ENCODE assay signal across 9 mouse cellular contexts in genomic region chr19:16779281-16779680, GRCm38 (mm10). TPM values are rescaled to one million over a fixed set of nuclear protein-coding genes. Genes with fewer than 3 reads are reported as not detected.
DNase-seq lines count a peak whose midpoint lies in the region; ATAC-seq and TF ChIP-seq lines count a peak whose summit lies in the region.
"Had no signal": no experiment of that assay in that cellular context is flagged by ENCODE, and none has a peak within 500 bp of the region (broad histone marks: within the 10 kb centered on the region; RNA-seq: fewer than 3 reads in every experiment).

No protein-coding gene starts in this region.

- H3K36me3 ChIP-seq in hindbrain, postnatal 0 days (ENCODE audit: insufficient read depth, low read length) = no peaks in the 10 kb centered on the region
- H3K36me3 ChIP-seq in hindbrain, embryonic 13.5 days = no peaks in the 10 kb centered on the region
- H3K36me3 ChIP-seq: midbrain, embryonic 12.5 days had no signal

- no peak overlapping the region for H3K27ac ChIP-seq in hindbrain, postnatal 0 days
- no peak overlapping the region for H3K27ac ChIP-seq in hindbrain, embryonic 13.5 days
- H3K27ac ChIP-seq: midbrain, embryonic 12.5 days had no signal

- no peak overlapping the region for H3K4me3 ChIP-seq in hindbrain, postnatal 0 days (ENCODE audit: low read length)
- no peak overlapping the region for H3K4me3 ChIP-seq in hindbrain, embryonic 13.5 days

- no peaks in the 10 kb centered on the region for H3K9me3 ChIP-seq in hindbrain, postnatal 0 days (ENCODE audit: low read length)
- H3K9me3 ChIP-seq in hindbrain, embryonic 13.5 days = no peaks in the 10 kb centered on the region
- H3K9me3 ChIP-seq: midbrain, embryonic 12.5 days had no signal

- TF ChIP-seq CTCF in hindbrain, postnatal 0 days (IDR thresholded peaks at IDR 0.05; ENCODE audit: low read depth) = no peak

- no peaks in the 10 kb centered on the region for H3K27me3 ChIP-seq in hindbrain, postnatal 0 days (ENCODE audit: insufficient read depth, low read length)
- H3K27me3 ChIP-seq in hindbrain, embryonic 13.5 days = peaks cover 24% of the 10 kb centered on the region

- ATAC-seq in hindbrain, postnatal 0 days = no peak
- ATAC-seq in hindbrain, embryonic 13.5 days (ENCODE audit: low FRiP score) = no peak

- peak overlapping the region; percentile 99; the same call in 1 of the 2 replicates for H3K4me2 ChIP-seq in hindbrain, postnatal 0 days (ENCODE audit: low read depth, low read length)
- H3K4me2 ChIP-seq in hindbrain, embryonic 13.5 days = no peak overlapping the region

- no peak overlapping the region for H3K9ac ChIP-seq in hindbrain, postnatal 0 days (replicated peaks; ENCODE audit: low read length)
- no peak overlapping the region for H3K9ac ChIP-seq in hindbrain, embryonic 13.5 days

- DNase-seq in hindbrain, postnatal 0 days (ENCODE audit: low spot score) = no peak
- DNase-seq in A20 (ENCODE audit: low read depth, low spot score) = peak; percentile 70
- peak; percentile 49 for DNase-seq in cerebellum, adult 9-10 months
- DNase-seq in induced T-regulatory cell, adult 2 months (ENCODE audit: low read depth) = peak; percentile 35
- DNase-seq in frontal cortex, postnatal 36 days (ENCODE audit: low spot score in 2 of 2) = no peak
- no peak for DNase-seq in adrenal gland, postnatal 25 days
- no peak for DNase-seq in adrenal gland, adult 2 months

- no peaks in the 10 kb centered on the region for H3K4me1 ChIP-seq in hindbrain, postnatal 0 days (ENCODE audit: insufficient read depth, low read length)
- H3K4me1 ChIP-seq in hindbrain, embryonic 13.5 days (replicated peaks) = peaks cover 11% of the 10 kb centered on the region

- WGBS in hindbrain, postnatal 0 days = 58% methylated on average over 5 of the region's 5 CpGs
- WGBS in hindbrain, embryonic 13.5 days = 73% methylated on average over 5 of the region's 5 CpGs

RNA-seq across cellular contexts. Expression of gene Vps13a, which starts 1.5 kb away (rescaled TPM):
- total RNA-seq in hindbrain, postnatal 0 days (2014; rRNA removed) = 9.1 and 13.1 TPM in 2 replicates
- 8.1 and 8.2 TPM in 2 replicates for polyA plus RNA-seq in hindbrain, postnatal 0 days (2015; fragmentation: Nextera tagmentation; extraction: Ambion mirVana)
- 7.6 and 9.2 TPM in 2 replicates for polyA plus RNA-seq in hindbrain, embryonic 13.5 days (2015; fragmentation: Nextera tagmentation; extraction: Ambion mirVana)
- 35.4 and 42.0 TPM in 2 replicates for total RNA-seq in adrenal gland, postnatal 25 days (2021)
- total RNA-seq in adrenal gland, adult 2 months (2021) = 10 to 100 TPM; 26.2 to 31.5 TPM
- 0.45 and 0.55 TPM in 2 replicates for polyA plus RNA-seq in adrenal gland, adult 2 months (2012; rRNA removed)

Comparison
In these comparisons a context has a peak if more than half of its experiments do, and no peak if none do; other contexts are left out.
1. DNase-seq: peak in A20 (single experiment), cerebellum, adult 9-10 months (single experiment) and induced T-regulatory cell, adult 2 months (single experiment); none in hindbrain, postnatal 0 days (single experiment), frontal cortex, postnatal 36 days (0 of 2), adrenal gland, postnatal 25 days (single experiment) and adrenal gland, adult 2 months (single experiment).